Mouse (Mus musculus) lung, adult 2 months (tissue): Measurements from ENCODE around the gene Fhl1.

Source experiments
- CTCF ChIP-seq: fragments of 200-500 bp; IDR thresholded peaks from 2 replicates; pipeline ENCODE4 v1.5.1; 2011; ENCODE audit warnings: mild to moderate bottlenecking, low read length, control low read depth; ENCODE audit not compliant: insufficient read depth
- POLR2A ChIP-seq: fragments of 200-500 bp; IDR thresholded peaks from 2 replicates; pipeline ENCODE4 v1.6.1; 2011; ENCODE audit warnings: low read depth, mild to moderate bottlenecking, control low read depth, low read length, borderline replicate concordance; ENCODE audit errors: extremely low read depth

DNA sequence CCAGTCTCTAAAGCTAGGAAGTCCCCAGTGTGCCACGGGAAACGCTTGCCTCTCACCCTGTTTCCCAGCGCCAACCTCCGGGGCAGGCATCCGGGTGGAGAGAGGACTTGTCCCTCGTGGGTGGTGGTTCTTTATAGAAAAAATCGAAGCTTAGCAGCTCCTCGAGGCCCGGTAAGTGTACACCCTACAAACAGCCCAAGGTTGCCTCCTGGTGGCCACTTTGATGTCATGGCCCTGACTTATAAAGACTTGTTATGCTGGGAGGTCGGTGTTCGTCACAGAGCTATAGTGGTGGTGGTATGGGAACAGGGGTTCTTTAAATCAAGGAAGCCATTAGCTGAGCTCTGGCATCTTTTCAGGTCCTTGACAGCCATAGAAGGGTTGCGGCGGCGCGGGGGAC, 59.7 kb downstream of the Fhl1 start:
- TF ChIP-seq CTCF (peak; percentile 54), POLR2A (no peak)
